Mouse (Mus musculus) neural tube, embryonic 14.5 days (tissue): ENCODE results near the gene Zc3h10. TPM values are rescaled to one million over a fixed set of nuclear protein-coding genes. Genes with fewer than 3 reads are reported as not detected.

Experiments
- ATAC-seq: fragments of 200-750 bp; cut with Nextera tagmentation; 2 replicates; pipeline ENCODE4 v1.8.0; 2017; ENCODE audit warnings: low read depth, mild to moderate bottlenecking, moderate TSS enrichment, moderate library complexity
- H3K27ac ChIP-seq: fragments of 300-500 bp; sonication (generic); 2 replicates; pipeline ENCODE4 v1.5.1; 2014; ENCODE audit warnings: low read depth, mild to moderate bottlenecking, control low read depth, low read length, moderate library complexity, mixed read lengths
- H3K27me3 ChIP-seq: fragments of 300-500 bp; sonication (generic); 2 replicates; pipeline ENCODE4 v1.6.1; 2014; ENCODE audit warnings: low read length; ENCODE audit not compliant: control insufficient read depth, insufficient read depth
- H3K36me3 ChIP-seq: fragments of 300-500 bp; sonication (generic); 2 replicates; pipeline ENCODE4 v1.6.1; 2014; ENCODE audit warnings: low read length, mixed read lengths; ENCODE audit not compliant: control insufficient read depth, insufficient read depth
- H3K4me1 ChIP-seq: fragments of 300-500 bp; sonication (generic); 2 replicates; pipeline ENCODE4 v1.6.1; 2014; ENCODE audit warnings: low read length; ENCODE audit not compliant: control insufficient read depth, insufficient read depth
- H3K4me2 ChIP-seq: fragments of 300-500 bp; sonication (generic); 2 replicates; pipeline ENCODE4 v1.6.1; 2014; ENCODE audit warnings: mild to moderate bottlenecking, low read depth, low read length, control low read depth
- H3K4me3 ChIP-seq: fragments of 300-500 bp; sonication (generic); 2 replicates; pipeline ENCODE4 v1.5.1; 2014; ENCODE audit warnings: low read depth, low read length, control low read depth, mixed read lengths
- H3K9ac ChIP-seq: fragments of 300-500 bp; sonication (generic); replicated peaks from 2 replicates; pipeline ENCODE4 v1.6.1; 2014; ENCODE audit warnings: low read depth, mild to moderate bottlenecking, control low read depth, low read length, mixed read lengths
- H3K9me3 ChIP-seq: fragments of 300-500 bp; sonication (generic); 2 replicates; pipeline ENCODE4 v1.6.1; 2016; ENCODE audit warnings: low read length; ENCODE audit not compliant: control insufficient read depth
- WGBS: fragments of 180-500 bp; shearing (Covaris S2); extraction: QIAGEN DNeasy Blood & Tissue Kit; methylation state at CpG from one replicate; pipeline ENCODE4 v1.1.7; 2014; 5-methylcytosine and 5-hydroxymethylcytosine counted together
- polyA plus RNA-seq: library from polyadenylated mRNA; unstranded; fragments of >200 nt; fragmentation: Nextera tagmentation; extraction: Ambion mirVana; gene quantifications from 2 replicates; pipeline ENCODE4 v1.2.1, GENCODE M21; 2014

Zc3h10 gene
- polyA plus RNA-seq, 1 experiment from 2014 or later = 11.7 TPM

GRCm38 (mm10) chr10:128522351-128522750 lies 25.2 kb downstream of the Zc3h10 start:
- Histone ChIP-seq H3K4me3 (no peak overlapping the region), H3K27ac (no peak overlapping the region), H3K36me3 (no peaks in the 10 kb centered on the region), H3K27me3 (no peaks in the 10 kb centered on the region), H3K9ac (no peak overlapping the region), H3K4me1 (peaks cover 7% of the 10 kb centered on the region; the same call in 1 of the 2 replicates), H3K4me2 (no peak overlapping the region), H3K9me3 (no peaks in the 10 kb centered on the region)
- WGBS = 76% methylated on average over 6 of the region's 6 CpGs
- no peak for ATAC-seq

- ATAC-seq = no peak
- no peak overlapping the region for H3K27ac ChIP-seq
- H3K27me3 ChIP-seq = no peaks in the 10 kb centered on the region; the same call in 1 of the 2 replicates
- H3K4me2 ChIP-seq = no peak overlapping the region
- no peak overlapping the region for H3K9ac ChIP-seq
- H3K4me3 ChIP-seq = no peak overlapping the region
- 0 out of 2 replicates have a peak, but pooled peaks cover 6% of the 10 kb centered on the region for H3K36me3 ChIP-seq
- H3K9me3 ChIP-seq = no peaks in the 10 kb centered on the region
- 86% methylated on average over 16 of the region's 16 CpGs for WGBS
- H3K4me1 ChIP-seq = 0 out of 2 replicates have a peak, but pooled peaks cover 3% of the 10 kb centered on the region
Observed at GRCm38 (mm10) chr10:128520591-128520990, 27.0 kb downstream of the Zc3h10 start.

GRCm38 (mm10) chr10:128518833-128519232 lies 28.7 kb downstream of the Zc3h10 start:
- Histone ChIP-seq H3K27me3 (no peaks in the 10 kb centered on the region; the same call in 1 of the 2 replicates), H3K36me3 (0 out of 2 replicates have a peak, but pooled peaks cover 6% of the 10 kb centered on the region)
- WGBS = 77% methylated on average over 7 of the region's 7 CpGs

GRCm38 (mm10) chr10:128516677-128517076 lies 30.9 kb downstream of the Zc3h10 start:
- H3K9ac ChIP-seq = no peak overlapping the region
- H3K4me1 ChIP-seq = no peaks in the 10 kb centered on the region
- no peak overlapping the region for H3K27ac ChIP-seq
- peaks cover 15% of the 10 kb centered on the region; the same call in 1 of the 2 replicates for H3K36me3 ChIP-seq
- no peak for ATAC-seq
- H3K9me3 ChIP-seq = no peaks in the 10 kb centered on the region
- 27% methylated on average over 6 of the region's 6 CpGs for WGBS
- no peak overlapping the region for H3K4me3 ChIP-seq
- no peaks in the 10 kb centered on the region; the same call in 1 of the 2 replicates for H3K27me3 ChIP-seq
- H3K4me2 ChIP-seq = no peak overlapping the region

More at GRCm38 (mm10) chr10:128518833-128519232, 28.7 kb downstream of the Zc3h10 start:
- H3K27ac ChIP-seq = no peak overlapping the region
- no peaks in the 10 kb centered on the region for H3K9me3 ChIP-seq
- no peaks in the 10 kb centered on the region for H3K4me1 ChIP-seq
- no peak overlapping the region for H3K4me3 ChIP-seq
- no peak overlapping the region for H3K4me2 ChIP-seq
- no peak for ATAC-seq
- no peak overlapping the region for H3K9ac ChIP-seq

- no peak overlapping the region for H3K4me2 ChIP-seq
- H3K9ac ChIP-seq = no peak overlapping the region
- ATAC-seq = 0 out of 2 replicates have a peak, but pooled peaks have one; percentile 34
- no peaks in the 10 kb centered on the region for H3K4me1 ChIP-seq
- H3K4me3 ChIP-seq = no peak overlapping the region
- H3K36me3 ChIP-seq = peaks cover 15% of the 10 kb centered on the region; the same call in 1 of the 2 replicates
- 25% methylated on average over 20 of the region's 20 CpGs for WGBS
- no peaks in the 10 kb centered on the region; the same call in 1 of the 2 replicates for H3K27me3 ChIP-seq
- no peak overlapping the region for H3K27ac ChIP-seq
- no peaks in the 10 kb centered on the region for H3K9me3 ChIP-seq
Observed at GRCm38 (mm10) chr10:128516029-128516428, 31.5 kb downstream of the Zc3h10 start.

GRCm38 (mm10) chr10:128515044-128515443 lies 32.5 kb downstream of the Zc3h10 start:
- H3K4me3 ChIP-seq = no peak overlapping the region
- WGBS = 87% methylated on average over 4 of the region's 4 CpGs
- no peak for ATAC-seq
- H3K9ac ChIP-seq = no peak overlapping the region
- no peaks in the 10 kb centered on the region for H3K9me3 ChIP-seq
- no peak overlapping the region for H3K27ac ChIP-seq
- no peaks in the 10 kb centered on the region; the same call in 1 of the 2 replicates for H3K27me3 ChIP-seq
- no peaks in the 10 kb centered on the region for H3K4me1 ChIP-seq
- H3K36me3 ChIP-seq = peaks cover 19% of the 10 kb centered on the region; the same call in 1 of the 2 replicates
- no peak overlapping the region for H3K4me2 ChIP-seq

GRCm38 (mm10) chr10:128511761-128512160 lies 35.8 kb downstream of the Zc3h10 start:
- 87% methylated on average over 12 of the region's 12 CpGs for WGBS
- no peak overlapping the region for H3K4me3 ChIP-seq
- H3K9ac ChIP-seq = no peak overlapping the region
- H3K27me3 ChIP-seq = no peaks in the 10 kb centered on the region; the same call in 1 of the 2 replicates
- H3K9me3 ChIP-seq = no peaks in the 10 kb centered on the region
- H3K4me2 ChIP-seq = no peak overlapping the region
- no peak overlapping the region for H3K27ac ChIP-seq
- no peak for ATAC-seq
- H3K36me3 ChIP-seq = peaks cover 18% of the 10 kb centered on the region; the same call in 1 of the 2 replicates
- H3K4me1 ChIP-seq = no peaks in the 10 kb centered on the region

- Histone ChIP-seq H3K27ac (no peak overlapping the region), H3K27me3 (no peaks in the 10 kb centered on the region), H3K36me3 (peaks cover 17% of the 10 kb centered on the region; the same call in 1 of the 2 replicates), H3K4me1 (no peaks in the 10 kb centered on the region), H3K4me3 (no peak overlapping the region), H3K9me3 (no peaks in the 10 kb centered on the region), H3K9ac (no peak overlapping the region), H3K4me2 (no peak overlapping the region)
- ATAC-seq = no peak
- 94% methylated on average over 9 of the region's 9 CpGs for WGBS
Observed at GRCm38 (mm10) chr10:128511189-128511588, 36.4 kb downstream of the Zc3h10 start.

- Histone ChIP-seq H3K4me2 (no peak overlapping the region), H3K9ac (no peak overlapping the region), H3K27me3 (no peaks in the 10 kb centered on the region), H3K36me3 (peaks cover 17% of the 10 kb centered on the region; the same call in 1 of the 2 replicates), H3K4me1 (no peaks in the 10 kb centered on the region), H3K27ac (no peak overlapping the region), H3K4me3 (no peak overlapping the region), H3K9me3 (no peaks in the 10 kb centered on the region)
- WGBS = 91% methylated on average over 11 of the region's 11 CpGs
- no peak for ATAC-seq
Observed at GRCm38 (mm10) chr10:128510301-128510700, 37.3 kb downstream of the Zc3h10 start.
